In the genomic region with DNA sequence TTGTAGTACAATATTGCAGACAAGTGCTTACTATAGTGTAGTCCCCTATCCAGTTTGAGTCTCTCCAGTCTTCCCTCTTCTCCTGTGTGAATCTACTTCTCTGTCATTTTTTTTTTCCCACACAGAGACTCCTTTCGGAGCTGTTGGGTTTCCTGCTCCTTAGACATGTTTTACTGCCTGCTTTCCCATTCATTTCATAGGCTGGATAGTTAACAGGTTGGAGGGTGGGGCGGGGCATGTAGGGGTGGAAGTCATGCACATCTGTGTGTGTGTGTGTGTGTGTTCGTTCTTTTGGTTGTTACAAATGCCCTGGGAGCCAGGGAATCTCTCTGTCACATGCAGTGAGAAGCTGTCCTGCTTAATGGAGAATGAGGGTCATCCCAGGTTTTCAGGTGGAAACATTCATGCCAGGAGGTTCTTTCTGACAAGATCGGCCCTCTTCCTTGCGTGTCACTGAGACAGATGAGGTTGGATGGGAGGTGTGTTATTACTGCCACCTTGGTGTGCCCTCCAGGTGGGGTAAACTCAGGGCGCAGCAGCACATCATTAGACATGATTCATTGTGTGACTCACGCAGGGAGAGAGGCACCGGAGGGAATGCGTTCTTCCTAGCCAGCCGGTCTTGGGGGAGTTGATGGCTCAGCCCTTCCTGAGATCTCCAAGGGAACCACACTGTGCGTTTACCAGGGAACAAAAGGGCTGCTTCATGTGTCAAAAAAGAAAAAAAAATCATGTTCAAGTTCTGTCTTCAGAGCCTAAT, we compare ENCODE assay signal across 9 mouse cellular contexts. TPM values are rescaled to one million over a fixed set of nuclear protein-coding genes. Genes with fewer than 3 reads are reported as not detected.
DNase-seq lines count a peak whose midpoint lies in the region; ATAC-seq and TF ChIP-seq lines count a peak whose summit lies in the region.
"Had no signal": no experiment of that assay in that cellular context is flagged by ENCODE, and none has a peak within 500 bp of the region (broad histone marks: within the 10 kb centered on the region; RNA-seq: fewer than 3 reads in every experiment).

No protein-coding gene starts in this region.

- no peak for TF ChIP-seq CTCF in left cerebral cortex, adult 2 months (IDR thresholded peaks at IDR 0.05)

- DNase-seq in left cerebral cortex, adult 2 months (ENCODE audit: extremely low spot score in 1 of 2, low spot score in 2 of 2) = peak; percentile 38 to 62
- no peak for DNase-seq in left cerebral cortex, adult 11 months (ENCODE audit: low spot score)
- DNase-seq in adipocyte (ENCODE audit: low spot score) = peak; percentile 43
- DNase-seq in right cerebral cortex, postnatal 36 days (ENCODE audit: low spot score in 2 of 2) = peak; percentile 46 to 65
- DNase-seq in c-Kit-positive CD71-positive TER-119-positive erythroid progenitor cells, embryonic 14.5 days (ENCODE audit: low spot score) = no peak
- no peak for DNase-seq in kidney, postnatal 25 days

- peak; percentile 52 for ATAC-seq in frontal cortex, adult (ENCODE audit: low TSS enrichment)

- H3K27ac ChIP-seq in left cerebral cortex, adult 2 months = peak overlapping the region; percentile 50
- H3K27ac ChIP-seq: hindbrain, embryonic 12.5 days had no signal

- intact Hi-C loops in left cerebral cortex, adult 2 months (cut with DNase I) = loop anchor here (2.0 kb wide), 1 partner anchor 36 kb away; no protein-coding TSS in a partner anchor

- H3K4me3 ChIP-seq in left cerebral cortex, adult 2 months = no peak overlapping the region
- H3K4me3 ChIP-seq: hindbrain, embryonic 12.5 days; limb, embryonic 15.5 days had no signal

RNA-seq across cellular contexts. Expression of a gene that starts 4.7 kb away (rescaled TPM):
- total RNA-seq in left cerebral cortex, adult 2 months (2021) = 100 to 1,000 TPM in 1 of 2 experiments, 10 to 100 TPM in 1; 95.3 to 106 TPM

RNA-seq across cellular contexts. Expression of a gene that starts 44.9 kb away (rescaled TPM):
- 1 to 10 TPM; 2.2 to 3.3 TPM for total RNA-seq in left cerebral cortex, adult 2 months (2021)

Comparison
In these comparisons a context has a peak if more than half of its experiments do, and no peak if none do; other contexts are left out.
1. DNase-seq: peak in left cerebral cortex, adult 2 months (2 of 2), adipocyte (single experiment) and right cerebral cortex, postnatal 36 days (2 of 2); none in left cerebral cortex, adult 11 months (single experiment), c-Kit-positive CD71-positive TER-119-positive erythroid progenitor cells, embryonic 14.5 days (single experiment) and kidney, postnatal 25 days (0 of 2).